Comparison of ENCODE assay signal across 33 mouse cellular contexts in genomic region chr12:84119584-84119983, GRCm38 (mm10). TPM values are rescaled to one million over a fixed set of nuclear protein-coding genes. Genes with fewer than 3 reads are reported as not detected.
"Had no signal": no experiment of that assay in that cellular context is flagged by ENCODE, and none has a peak within 500 bp of the region (broad histone marks: within the 10 kb centered on the region; RNA-seq: fewer than 3 reads in every experiment).

No protein-coding gene starts in this region.

- H3K9ac ChIP-seq: embryonic facial prominence, embryonic 12.5 days; embryonic facial prominence, embryonic 13.5 days; embryonic facial prominence, embryonic 15.5 days; forebrain, embryonic 12.5 days; forebrain, embryonic 13.5 days; forebrain, embryonic 15.5 days; forebrain, postnatal 0 days had no signal

- H3K27me3 ChIP-seq: embryonic facial prominence, embryonic 12.5 days; embryonic facial prominence, embryonic 13.5 days; embryonic facial prominence, embryonic 15.5 days; forebrain, embryonic 12.5 days; forebrain, embryonic 13.5 days; forebrain, embryonic 15.5 days had no signal

- H3K4me3 ChIP-seq: embryonic facial prominence, embryonic 10.5 days; embryonic facial prominence, embryonic 12.5 days; embryonic facial prominence, embryonic 13.5 days; embryonic facial prominence, embryonic 15.5 days; erythroblast, embryonic 14.5 days; forebrain, embryonic 10.5 days; forebrain, embryonic 12.5 days; forebrain, embryonic 13.5 days; forebrain, embryonic 15.5 days; gastrocnemius, adult 2 months; heart, adult 2 months had no signal

- H3K36me3 ChIP-seq: embryonic facial prominence, embryonic 12.5 days; embryonic facial prominence, embryonic 13.5 days; embryonic facial prominence, embryonic 15.5 days; forebrain, embryonic 12.5 days had no signal

- H3K27ac ChIP-seq: embryonic facial prominence, embryonic 10.5 days; embryonic facial prominence, embryonic 12.5 days; embryonic facial prominence, embryonic 13.5 days; embryonic facial prominence, embryonic 15.5 days; forebrain, embryonic 10.5 days; forebrain, embryonic 12.5 days; forebrain, embryonic 13.5 days; forebrain, embryonic 15.5 days; gastrocnemius, adult 2 months; heart, adult 2 months had no signal

- H3K9me3 ChIP-seq: embryonic facial prominence, embryonic 10.5 days; embryonic facial prominence, embryonic 12.5 days; embryonic facial prominence, embryonic 13.5 days; embryonic facial prominence, embryonic 15.5 days; forebrain, embryonic 10.5 days; forebrain, embryonic 12.5 days; forebrain, embryonic 13.5 days; forebrain, embryonic 15.5 days had no signal

- DNase-seq: cerebellum, adult 9-10 months; cerebellum, adult 9-11 months; cerebellum, postnatal 10 days; cerebellum, postnatal 14 days; cerebellum, postnatal 25 days; cerebellum, postnatal 36 days; embryo, embryonic 11 days; forebrain, postnatal 0 days; gastrocnemius, adult 2 months; gastrocnemius, postnatal 10 days; gastrocnemius, postnatal 14 days; gastrocnemius, postnatal 25 days; gastrocnemius, postnatal 36 days; heart, adult 11 months; heart, adult 18-20 months; heart, adult 2 months had no signal

RNA-seq across cellular contexts. Expression of gene Dnal1, which starts 5.4 kb away (rescaled TPM):
- polyA plus RNA-seq: erythroblast, embryonic 14.5 days had no signal

RNA-seq across cellular contexts. Expression of gene Acot6, which starts 19.1 kb away (rescaled TPM):
- polyA plus RNA-seq: erythroblast, embryonic 14.5 days had no signal

RNA-seq across cellular contexts. Expression of gene Acot5, which starts 50.5 kb away (rescaled TPM):
- total RNA-seq: common myeloid progenitor, adult 5-6 weeks; gastrocnemius, adult 18-20 months; gastrocnemius, postnatal 25 days; gastrocnemius, postnatal 36 days; granulocyte monocyte progenitor cell, adult 5-6 weeks; heart, adult 2 months; heart, adult 8-10 months had no signal
- polyA plus RNA-seq: embryonic facial prominence, embryonic 10.5 days; embryonic facial prominence, embryonic 11.5 days; embryonic facial prominence, embryonic 12.5 days; embryonic facial prominence, embryonic 14.5 days; erythroblast, embryonic 14.5 days; forebrain, embryonic 10.5 days; forebrain, embryonic 11.5 days; forebrain, embryonic 12.5 days; forebrain, embryonic 13.5 days; forebrain, embryonic 14.5 days; heart, adult 2 months had no signal
